Mouse (Mus musculus) small intestine, adult 2 months (tissue): Measurements from ENCODE around the gene Tmeff1. TPM values are rescaled to one million over a fixed set of nuclear protein-coding genes. Genes with fewer than 3 reads are reported as not detected.

Source experiments
- H3K27ac ChIP-seq: fragments of 200-500 bp; 2 replicates; pipeline ENCODE4 v1.5.1; 2012; ENCODE audit warnings: low read depth, low read length, control low read depth, inconsistent platforms; ENCODE audit not compliant: insufficient read depth
- H3K27me3 ChIP-seq: fragments of 200-500 bp; 2 replicates; pipeline ENCODE4 v1.6.1; 2012; ENCODE audit warnings: mild to moderate bottlenecking, moderate library complexity, low read length, inconsistent platforms; ENCODE audit not compliant: control insufficient read depth, insufficient read depth
- H3K36me3 ChIP-seq: fragments of 200-500 bp; 2 replicates; pipeline ENCODE4 v1.6.1; 2012; ENCODE audit warnings: mild to moderate bottlenecking, low read length, control low read depth, inconsistent platforms; ENCODE audit not compliant: control insufficient read depth, insufficient read depth
- H3K4me1 ChIP-seq: fragments of 200-500 bp; 2 replicates; pipeline ENCODE4 v1.6.1; 2012; ENCODE audit warnings: low read length, inconsistent platforms, mixed read lengths; ENCODE audit not compliant: control insufficient read depth, insufficient read depth, insufficient read length
- H3K4me3 ChIP-seq: fragments of 200-500 bp; 2 replicates; pipeline ENCODE4 v1.5.1; 2012; ENCODE audit warnings: low read depth, mild to moderate bottlenecking, control low read depth, inconsistent platforms, low read length, moderate library complexity
- CTCF ChIP-seq: fragments of 200-500 bp; IDR thresholded peaks from 2 replicates; pipeline ENCODE4 v1.5.1; 2012; ENCODE audit warnings: low read depth, mild to moderate bottlenecking, control low read depth, inconsistent platforms, low read length, moderate library complexity, mixed read lengths; ENCODE audit not compliant: insufficient replicate concordance, insufficient read length; ENCODE audit errors: extremely low read depth
- POLR2A ChIP-seq: fragments of 200-500 bp; IDR thresholded peaks from 2 replicates; pipeline ENCODE4 v1.6.1; 2012; ENCODE audit warnings: low read depth, mild to moderate bottlenecking, control low read depth, inconsistent platforms, low read length, moderate library complexity
- WGBS: fragments of 180-500 bp; shearing (Covaris S2); methylation state at CpG from one replicate; pipeline ENCODE4 v1.1.7; 2018; 5-methylcytosine and 5-hydroxymethylcytosine counted together
- polyA plus RNA-seq: library from polyadenylated mRNA; depleted of rRNA; stranded (reverse); fragments of >200 nt; gene quantifications from 2 replicates; pipeline ENCODE4 v1.2.3, GENCODE M21; 2012

Gene Tmeff1
- polyA plus RNA-seq, 1 experiment = 1.9 TPM

GRCm38 (mm10) chr4:48585241-48586098 is 496 bp downstream of the Tmeff1 start:
- H3K27ac ChIP-seq = no peak overlapping the region
- H3K36me3 ChIP-seq = no peaks in the 10 kb centered on the region
- peak overlapping the region; percentile 74 for H3K4me3 ChIP-seq
- 0 out of 2 replicates have a peak, but pooled peaks have one; percentile 10 for TF ChIP-seq POLR2A
- no peak for TF ChIP-seq CTCF
- H3K4me1 ChIP-seq = peaks cover 2% of the 10 kb centered on the region; the same call in 1 of the 2 replicates
- WGBS = under 1% methylated on average over 86 of the region's 92 CpGs
- H3K27me3 ChIP-seq = no peaks in the 10 kb centered on the region

GRCm38 (mm10) chr4:48586099-48586821 is 1.3 kb downstream of the Tmeff1 start:
- Histone ChIP-seq H3K27me3 (no peaks in the 10 kb centered on the region), H3K36me3 (no peaks in the 10 kb centered on the region), H3K4me3 (peak overlapping the region; percentile 74), H3K4me1 (peaks cover 2% of the 10 kb centered on the region; the same call in 1 of the 2 replicates), H3K27ac (no peak overlapping the region)
- TF ChIP-seq POLR2A (no peak), CTCF (no peak)
- WGBS = 23% methylated on average over 12 of the region's 12 CpGs

GRCm38 (mm10) chr4:48587526-48587925 is 2.6 kb downstream of the Tmeff1 start:
- H3K36me3 ChIP-seq = no peaks in the 10 kb centered on the region
- H3K4me3 ChIP-seq = no peak overlapping the region
- no peak for TF ChIP-seq CTCF
- H3K4me1 ChIP-seq = peaks cover 2% of the 10 kb centered on the region; the same call in 1 of the 2 replicates
- H3K27me3 ChIP-seq = no peaks in the 10 kb centered on the region
- no peak overlapping the region for H3K27ac ChIP-seq
- 97% methylated on average over 2 of the region's 2 CpGs for WGBS

GRCm38 (mm10) chr4:48588576-48588975 is 3.6 kb downstream of the Tmeff1 start:
- no peak for TF ChIP-seq CTCF
- TF ChIP-seq POLR2A = no peak
- 43% methylated on average over 9 of the region's 9 CpGs for WGBS
- Histone ChIP-seq H3K4me3 (no peak overlapping the region), H3K36me3 (no peaks in the 10 kb centered on the region), H3K4me1 (peaks cover 2% of the 10 kb centered on the region; the same call in 1 of the 2 replicates), H3K27ac (no peak overlapping the region), H3K27me3 (no peaks in the 10 kb centered on the region)

- H3K27ac ChIP-seq = no peak overlapping the region
- no peak overlapping the region for H3K4me3 ChIP-seq
- 81% methylated on average over 7 of the region's 7 CpGs for WGBS
- H3K36me3 ChIP-seq = no peaks in the 10 kb centered on the region
- no peak for TF ChIP-seq CTCF
- TF ChIP-seq POLR2A = no peak
- H3K27me3 ChIP-seq = no peaks in the 10 kb centered on the region
- H3K4me1 ChIP-seq = no peaks in the 10 kb centered on the region
Measured at GRCm38 (mm10) chr4:48590862-48591261, 5.9 kb downstream of the Tmeff1 start.

GRCm38 (mm10) chr4:48591390-48591789 is 6.4 kb downstream of the Tmeff1 start:
- whole genome bisulfite sequencing = 91% methylated on average over 3 of the region's 3 CpGs

GRCm38 (mm10) chr4:48592328-48592727 is 7.4 kb downstream of the Tmeff1 start:
- 70% methylated on average over 5 of the region's 5 CpGs for WGBS
- peak overlapping the region; percentile 49; the same call in 1 of the 2 replicates for H3K27ac ChIP-seq
- no peak for TF ChIP-seq CTCF
- TF ChIP-seq POLR2A = no peak
- H3K27me3 ChIP-seq = no peaks in the 10 kb centered on the region
- H3K4me3 ChIP-seq = no peak overlapping the region
- no peaks in the 10 kb centered on the region for H3K4me1 ChIP-seq
- no peaks in the 10 kb centered on the region for H3K36me3 ChIP-seq

More at GRCm38 (mm10) chr4:48591390-48591789, 6.4 kb downstream of the Tmeff1 start:
- Histone ChIP-seq H3K27ac (no peak overlapping the region), H3K36me3 (no peaks in the 10 kb centered on the region), H3K27me3 (no peaks in the 10 kb centered on the region), H3K4me3 (no peak overlapping the region), H3K4me1 (no peaks in the 10 kb centered on the region)
- TF ChIP-seq CTCF (no peak), POLR2A (no peak)
